Mouse (Mus musculus): Measurements from ENCODE around the gene Slc8a3. TPM values are rescaled to one million over a fixed set of nuclear protein-coding genes. Genes with fewer than 3 reads are reported as not detected.

The Slc8a3 gene
- total RNA-seq, 2 experiments from 2014 or later = 23.4 to 24.2 TPM

GRCm38 (mm10) chr12:81156841-81157240 is 176.1 kb downstream of the Slc8a3 start:
- DNase-seq (ENCODE audit: extremely low spot score in 1 of 2, low spot score in 2 of 2) = no peak
- intact Hi-C loops (cut with DNase I) = no loop called here
- Histone ChIP-seq H3K27ac (no peak overlapping the region), H3K4me3 (no peak overlapping the region)
- no peak for TF ChIP-seq CTCF (IDR thresholded peaks at IDR 0.05)

- no peak for TF ChIP-seq CTCF (IDR thresholded peaks at IDR 0.05)
- H3K27ac ChIP-seq = no peak overlapping the region
- no peak overlapping the region for H3K4me3 ChIP-seq
- intact Hi-C loops (cut with DNase I) = no loop called here
- no peak for DNase-seq (ENCODE audit: extremely low spot score in 1 of 2, low spot score in 2 of 2)
Measured at GRCm38 (mm10) chr12:81155675-81156074, 177.3 kb downstream of the Slc8a3 start.

- Histone ChIP-seq H3K27ac (no peak overlapping the region), H3K4me3 (no peak overlapping the region)
- intact Hi-C loops (cut with DNase I) = no loop called here
- TF ChIP-seq CTCF (IDR thresholded peaks at IDR 0.05) = no peak
- DNase-seq (ENCODE audit: extremely low spot score in 1 of 2, low spot score in 2 of 2) = no peak
Measured at GRCm38 (mm10) chr12:81152082-81152481, 180.9 kb downstream of the Slc8a3 start.

GRCm38 (mm10) chr12:81150917-81151316 is 182.1 kb downstream of the Slc8a3 start:
- no peak overlapping the region for H3K27ac ChIP-seq
- no peak overlapping the region for H3K4me3 ChIP-seq
- DNase-seq (ENCODE audit: extremely low spot score in 1 of 2, low spot score in 2 of 2) = no peak
- no peak for TF ChIP-seq CTCF (IDR thresholded peaks at IDR 0.05)
- intact Hi-C loops (cut with DNase I) = no loop called here

- no peak for TF ChIP-seq CTCF (IDR thresholded peaks at IDR 0.05)
- DNase-seq (ENCODE audit: extremely low spot score in 1 of 2, low spot score in 2 of 2) = no peak
- intact Hi-C loops (cut with DNase I) = no loop called here
- H3K27ac ChIP-seq = no peak overlapping the region
- H3K4me3 ChIP-seq = no peak overlapping the region
Measured at GRCm38 (mm10) chr12:81147956-81148355, 185.0 kb downstream of the Slc8a3 start.

Small RNA genes within 50 kb of the gene (microRNA-seq; reads per million reads assigned to microRNA genes)
- gene Mir3067 = 0.48 to 2.4 reads per million in 2 experiments

Other genes with a start within 250 kb of the Slc8a3 start
- gene Gm4787, start 46.3 kb upstream of the Slc8a3 start, total RNA-seq (2021) = 1 to 10 TPM; 1.8 to 2.6 TPM
- gene Adam4, start 88.8 kb upstream of the Slc8a3 start, total RNA-seq (2021) = 1 to 10 TPM; 2.9 to 3.3 TPM
- gene Cox16, start 151.9 kb upstream of the Slc8a3 start, total RNA-seq (2021) = 10 to 100 TPM; 34.5 to 42.1 TPM
- gene Gm20498, start 199.7 kb upstream of the Slc8a3 start, total RNA-seq (2021) = 10 to 100 TPM; 40.1 to 45.6 TPM
- 10 to 100 TPM; 37.1 to 38.0 TPM for gene Synj2bp, start 199.7 kb upstream of the Slc8a3 start, total RNA-seq (2021)
- gene Adam21, start 235.3 kb upstream of the Slc8a3 start, total RNA-seq (2021) = under 1 TPM; 0.29 to 0.35 TPM